Comparison of ENCODE assay signal across 9 mouse cellular contexts in the genomic region with DNA sequence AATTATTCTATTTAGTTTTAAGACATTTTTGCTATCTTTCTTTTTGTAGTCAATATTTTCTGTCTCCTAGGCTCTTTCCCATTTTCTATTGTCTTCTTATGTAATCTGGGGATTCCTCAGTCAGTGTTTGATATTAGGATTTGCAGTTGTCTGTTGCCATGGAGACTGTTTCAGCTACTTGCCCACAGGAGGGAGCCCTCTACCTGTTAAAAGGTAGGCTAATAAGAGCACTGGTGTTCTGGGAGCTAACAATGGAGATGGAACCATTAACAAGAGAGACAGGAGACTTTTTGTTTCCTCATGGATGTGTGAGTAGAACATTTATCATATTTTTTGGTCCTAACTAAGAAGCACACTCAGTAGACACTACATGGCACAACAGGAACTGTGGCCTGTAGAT.
DNase-seq lines count a peak whose midpoint lies in the region; ATAC-seq and TF ChIP-seq lines count a peak whose summit lies in the region.
"Had no signal": no experiment of that assay in that cellular context is flagged by ENCODE, and none has a peak within 500 bp of the region (broad histone marks: within the 10 kb centered on the region; RNA-seq: fewer than 3 reads in every experiment).

No protein-coding gene starts in this region.

- TF ChIP-seq POLR2A in kidney, adult 2 months (IDR thresholded peaks at IDR 0.05; ENCODE audit: low read depth, low read length) = no peak

- 0 out of 2 replicates have a peak, but pooled peaks have one; percentile 55 for ATAC-seq in midbrain, embryonic 11.5 days (ENCODE audit: low FRiP score)
- ATAC-seq in midbrain, embryonic 16.5 days = no peak
- no peak for ATAC-seq in heart, embryonic 11.5 days (replicated peaks; ENCODE audit: insufficient number of reproducible peaks, low FRiP score, low TSS enrichment)

- no peak overlapping the region for H3K4me3 ChIP-seq in kidney, adult 2 months (ENCODE audit: insufficient read depth, low read depth, low read length)
- H3K4me3 ChIP-seq in midbrain, embryonic 11.5 days (ENCODE audit: low read depth, low read length) = no peak overlapping the region
- no peak overlapping the region for H3K4me3 ChIP-seq in midbrain, embryonic 16.5 days (ENCODE audit: low read depth, low read length)
- H3K4me3 ChIP-seq in heart, embryonic 11.5 days (ENCODE audit: low read depth, low read length) = no peak overlapping the region
- H3K4me3 ChIP-seq: embryonic facial prominence, embryonic 13.5 days had no signal

- H3K9ac ChIP-seq in midbrain, embryonic 11.5 days (ENCODE audit: low read length) = no peak overlapping the region
- H3K9ac ChIP-seq in midbrain, embryonic 16.5 days (ENCODE audit: low read depth, low read length) = no peak overlapping the region
- no peak overlapping the region for H3K9ac ChIP-seq in heart, embryonic 11.5 days (ENCODE audit: low read depth, low read length)
- H3K9ac ChIP-seq: embryonic facial prominence, embryonic 13.5 days had no signal

- H3K36me3 ChIP-seq in kidney, adult 2 months (ENCODE audit: control insufficient read depth, insufficient read depth, low read length) = no peaks in the 10 kb centered on the region
- no peaks in the 10 kb centered on the region for H3K36me3 ChIP-seq in midbrain, embryonic 11.5 days (ENCODE audit: control insufficient read depth, insufficient read depth, low read length)
- H3K36me3 ChIP-seq in midbrain, embryonic 16.5 days (ENCODE audit: control insufficient read depth, insufficient read depth, low read length) = no peaks in the 10 kb centered on the region
- no peaks in the 10 kb centered on the region for H3K36me3 ChIP-seq in heart, embryonic 11.5 days (ENCODE audit: control insufficient read depth, insufficient read depth, low read length)
- H3K36me3 ChIP-seq: embryonic facial prominence, embryonic 13.5 days had no signal

- H3K4me2 ChIP-seq in midbrain, embryonic 11.5 days = no peak overlapping the region
- no peak overlapping the region for H3K4me2 ChIP-seq in midbrain, embryonic 16.5 days (ENCODE audit: low read length)
- no peak overlapping the region for H3K4me2 ChIP-seq in heart, embryonic 11.5 days
- H3K4me2 ChIP-seq: embryonic facial prominence, embryonic 13.5 days had no signal

- DNase-seq in kidney, adult 2 months = no peak
- DNase-seq in kidney, adult 11 months = no peak
- DNase-seq in midbrain, embryonic 11.5 days (ENCODE audit: low spot score, missing footprints) = no peak
- peak; percentile 25 for DNase-seq in embryo, embryonic 10.5 days (ENCODE audit: low spot score)
- DNase-seq in yolk sac, embryonic 10.5 days (ENCODE audit: low spot score) = no peak
- DNase-seq: gastrocnemius, postnatal 14 days had no signal

- no peak overlapping the region for H3K27ac ChIP-seq in kidney, adult 2 months (ENCODE audit: insufficient read depth, low read depth, low read length)
- no peak overlapping the region for H3K27ac ChIP-seq in midbrain, embryonic 11.5 days (ENCODE audit: low read depth, low read length)
- no peak overlapping the region for H3K27ac ChIP-seq in midbrain, embryonic 16.5 days (ENCODE audit: low read length)
- no peak overlapping the region for H3K27ac ChIP-seq in heart, embryonic 11.5 days (ENCODE audit: low read depth, low read length)
- H3K27ac ChIP-seq: embryonic facial prominence, embryonic 13.5 days had no signal

- H3K27me3 ChIP-seq in kidney, adult 2 months (replicated peaks; ENCODE audit: control insufficient read depth, insufficient read depth, low read length) = no peaks in the 10 kb centered on the region
- no peaks in the 10 kb centered on the region for H3K27me3 ChIP-seq in midbrain, embryonic 11.5 days (ENCODE audit: control insufficient read depth, insufficient read depth, low read length)
- no peaks in the 10 kb centered on the region for H3K27me3 ChIP-seq in midbrain, embryonic 16.5 days (ENCODE audit: control insufficient read depth, insufficient read depth, low read depth, low read length)
- H3K27me3 ChIP-seq in heart, embryonic 11.5 days (ENCODE audit: control insufficient read depth, insufficient read depth, low read length) = no peaks in the 10 kb centered on the region
- H3K27me3 ChIP-seq: embryonic facial prominence, embryonic 13.5 days had no signal

- no peaks in the 10 kb centered on the region for H3K4me1 ChIP-seq in kidney, adult 2 months (ENCODE audit: control insufficient read depth, insufficient read depth, low read length)
- H3K4me1 ChIP-seq in midbrain, embryonic 11.5 days (ENCODE audit: control insufficient read depth, insufficient read depth, low read length) = no peaks in the 10 kb centered on the region
- H3K4me1 ChIP-seq in midbrain, embryonic 16.5 days (ENCODE audit: control insufficient read depth, insufficient read depth, low read length) = no peaks in the 10 kb centered on the region
- no peaks in the 10 kb centered on the region for H3K4me1 ChIP-seq in heart, embryonic 11.5 days (ENCODE audit: control insufficient read depth, insufficient read depth, low read length)
- H3K4me1 ChIP-seq: embryonic facial prominence, embryonic 13.5 days had no signal

- TF ChIP-seq CTCF in kidney, adult 2 months (conservative IDR thresholded peaks at IDR 0.05; ENCODE audit: insufficient read depth, insufficient read length, low read depth, low read length) = 0 out of 2 replicates have a peak, but pooled peaks have one; percentile 7

- no peaks in the 10 kb centered on the region for H3K9me3 ChIP-seq in midbrain, embryonic 11.5 days (ENCODE audit: control insufficient read depth, low read length)
- H3K9me3 ChIP-seq in midbrain, embryonic 16.5 days (replicated peaks; ENCODE audit: control insufficient read depth, low read length, poor library complexity, severe bottlenecking) = no peaks in the 10 kb centered on the region
- H3K9me3 ChIP-seq in heart, embryonic 11.5 days (replicated peaks; ENCODE audit: control insufficient read depth, low read length) = no peaks in the 10 kb centered on the region
- H3K9me3 ChIP-seq: embryonic facial prominence, embryonic 13.5 days had no signal
